Mouse (Mus musculus): ENCODE results near the gene Cdkn1c. TPM values are rescaled to one million over a fixed set of nuclear protein-coding genes. Genes with fewer than 3 reads are reported as not detected.

The Cdkn1c gene
- polyA plus RNA-seq, 1 experiment from 2014 or later: 1,070 TPM

DNA sequence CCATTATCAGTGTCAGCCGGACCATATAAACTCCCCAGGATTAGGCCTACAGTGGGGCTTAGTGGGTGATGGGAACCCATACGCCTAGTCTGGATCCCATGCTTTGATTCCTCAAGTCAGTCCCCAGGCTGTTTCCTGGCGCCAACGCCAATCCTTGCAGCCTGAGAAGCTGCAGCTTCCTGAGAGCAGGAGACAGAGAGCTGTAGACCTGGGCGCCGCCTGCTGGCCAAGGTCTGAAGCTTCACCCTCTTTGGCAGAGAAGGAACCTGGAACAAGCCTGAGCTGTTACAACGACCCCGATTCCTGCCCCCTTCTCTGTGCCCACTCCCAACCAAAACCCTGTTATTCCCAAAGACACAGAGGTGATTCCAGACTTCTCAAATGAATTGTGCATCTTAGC lies 9.1 kb upstream of the Cdkn1c start:
- H3K27me3 ChIP-seq: peaks cover 33% of the 10 kb centered on the region
- no peak for ATAC-seq (ENCODE audit: low FRiP score, low read depth)
- H3K36me3 ChIP-seq: no peaks in the 10 kb centered on the region
- 21% methylated on average over 8 of the region's 8 CpGs for whole genome bisulfite sequencing
- H3K9me3 ChIP-seq: no peaks in the 10 kb centered on the region
- H3K4me2 ChIP-seq (replicated peaks): no peak overlapping the region
- H3K4me3 ChIP-seq: no peak overlapping the region
- H3K4me1 ChIP-seq: peaks cover 29% of the 10 kb centered on the region
- H3K9ac ChIP-seq (replicated peaks): no peak overlapping the region
- no peak overlapping the region for H3K27ac ChIP-seq (replicated peaks)

DNA sequence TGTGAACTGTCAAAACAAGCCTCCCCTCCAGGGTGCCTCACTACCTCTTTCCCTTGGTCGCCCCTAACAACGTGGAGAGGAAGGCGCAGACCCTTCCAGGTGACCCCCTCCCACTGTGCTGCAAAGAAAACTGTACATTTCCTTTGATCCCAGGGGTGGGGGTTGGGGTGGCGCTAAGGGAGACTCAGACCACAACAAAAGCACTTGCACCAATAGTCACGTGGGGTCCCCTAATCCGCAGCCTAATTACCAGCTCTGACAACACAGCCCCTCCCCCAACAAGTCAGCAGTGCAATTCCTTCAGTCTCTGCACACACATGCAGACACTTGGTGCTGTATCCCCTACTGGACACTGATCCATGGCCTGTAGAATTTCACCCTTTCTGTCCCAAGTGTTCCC lies 6.9 kb upstream of the Cdkn1c start:
- Histone ChIP-seq H3K27me3 (peaks cover 45% of the 10 kb centered on the region), H3K4me3 (no peak overlapping the region), H3K4me1 (peaks cover 35% of the 10 kb centered on the region), H3K9me3 (no peaks in the 10 kb centered on the region), H3K9ac (replicated peaks) (no peak overlapping the region), H3K36me3 (no peaks in the 10 kb centered on the region), H3K4me2 (replicated peaks) (peak overlapping the region; percentile 22; the same call in 1 of the 2 replicates), H3K27ac (replicated peaks) (peak overlapping the region; percentile 31; the same call in 1 of the 2 replicates)
- WGBS: 2% methylated on average over 6 of the region's 6 CpGs
- peak; percentile 54 for ATAC-seq (ENCODE audit: low FRiP score, low read depth)

DNA sequence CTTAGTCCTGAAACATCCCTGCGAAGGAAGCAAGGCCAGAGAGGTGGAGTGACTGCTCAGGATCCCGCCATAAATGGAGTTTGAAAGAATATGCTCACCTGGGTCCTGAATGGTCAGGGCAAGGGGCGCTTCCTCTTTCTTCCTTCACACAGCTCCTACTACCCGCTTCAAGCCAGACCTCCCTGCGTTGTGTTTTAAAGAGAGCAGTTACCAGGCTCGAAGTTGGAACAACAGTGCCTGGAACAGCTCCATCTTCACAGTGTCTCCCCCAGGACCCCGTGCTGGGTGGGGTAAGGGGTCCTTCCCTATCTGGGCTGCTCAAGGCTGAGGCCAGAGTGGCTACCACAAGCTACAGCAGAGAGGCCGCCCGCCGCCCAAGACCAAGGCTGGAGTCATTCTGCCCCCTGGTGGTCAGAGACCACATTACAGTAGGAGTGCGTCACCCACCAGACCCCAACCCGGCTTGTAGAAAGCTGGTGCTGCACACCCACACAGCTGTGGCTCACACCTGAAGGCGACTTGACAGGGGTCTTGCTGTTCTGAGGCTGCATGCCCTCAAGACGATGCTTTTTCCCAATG lies 5.3 kb upstream of the Cdkn1c start:
- 0 out of 2 replicates have a peak, but pooled peaks have one; percentile 8 for ATAC-seq (ENCODE audit: low FRiP score, low read depth)

DNA sequence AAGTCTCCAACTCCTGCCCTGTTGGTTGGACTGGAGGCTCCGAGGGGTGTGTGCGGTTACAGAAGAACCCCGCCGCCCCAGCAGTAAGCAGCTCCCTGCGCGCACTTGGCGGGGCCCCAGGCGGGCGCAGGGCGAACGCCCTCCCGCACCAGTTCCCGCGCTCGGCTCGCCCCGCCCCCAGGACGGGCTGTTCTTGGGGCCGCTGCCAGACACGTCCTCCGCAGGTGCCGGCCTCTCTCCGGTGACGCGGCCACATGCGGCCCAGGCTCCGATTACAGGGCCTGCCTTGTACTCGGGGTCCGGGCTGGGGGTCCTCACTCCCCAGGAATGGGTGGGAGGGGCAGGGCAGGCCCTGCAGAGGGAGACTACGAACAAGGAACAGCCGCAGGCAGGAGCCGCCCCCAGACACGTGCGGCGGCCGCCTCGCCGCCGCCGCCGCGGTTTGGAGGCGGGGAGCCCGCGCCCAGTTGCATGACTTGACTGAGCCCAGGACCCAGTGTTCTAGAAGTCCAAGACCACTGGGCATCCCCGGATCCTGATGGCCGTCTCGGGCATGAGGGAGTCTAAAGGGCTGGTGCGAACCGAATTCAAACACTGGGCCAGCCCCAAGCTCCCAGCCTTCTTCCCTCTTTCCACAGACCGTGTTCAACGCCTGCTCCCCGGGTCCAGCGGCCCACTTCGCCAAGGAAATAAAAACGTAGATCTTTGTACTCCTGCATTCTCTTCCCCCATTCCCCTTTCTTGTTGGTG lies 4.1 kb upstream of the Cdkn1c start:
- H3K4me1 ChIP-seq: peaks cover 38% of the 10 kb centered on the region
- H3K9me3 ChIP-seq: peaks cover 14% of the 10 kb centered on the region
- 21% methylated on average over 55 of the region's 56 CpGs for WGBS
- no peak; the same call in 1 of the 2 replicates for ATAC-seq (ENCODE audit: low FRiP score, low read depth)
- H3K27ac ChIP-seq (replicated peaks): no peak overlapping the region
- peak overlapping the region; percentile 62 for H3K4me2 ChIP-seq (replicated peaks)
- peak overlapping the region; percentile 32 for H3K4me3 ChIP-seq
- H3K27me3 ChIP-seq: peaks cover 55% of the 10 kb centered on the region
- peak overlapping the region; percentile 31; the same call in 1 of the 2 replicates for H3K9ac ChIP-seq (replicated peaks)
- no peaks in the 10 kb centered on the region for H3K36me3 ChIP-seq

More for the DNA sequence above, 5.3 kb upstream of the Cdkn1c start:
- WGBS: 37% methylated on average over 14 of the region's 14 CpGs
- no peak overlapping the region for H3K4me3 ChIP-seq
- no peak overlapping the region for H3K9ac ChIP-seq (replicated peaks)
- H3K4me1 ChIP-seq: peaks cover 38% of the 10 kb centered on the region
- H3K36me3 ChIP-seq: no peaks in the 10 kb centered on the region
- H3K9me3 ChIP-seq: peaks cover 2% of the 10 kb centered on the region; the same call in 1 of the 2 replicates
- peaks cover 55% of the 10 kb centered on the region for H3K27me3 ChIP-seq
- no peak overlapping the region for H3K4me2 ChIP-seq (replicated peaks)
- H3K27ac ChIP-seq (replicated peaks): no peak overlapping the region

DNA sequence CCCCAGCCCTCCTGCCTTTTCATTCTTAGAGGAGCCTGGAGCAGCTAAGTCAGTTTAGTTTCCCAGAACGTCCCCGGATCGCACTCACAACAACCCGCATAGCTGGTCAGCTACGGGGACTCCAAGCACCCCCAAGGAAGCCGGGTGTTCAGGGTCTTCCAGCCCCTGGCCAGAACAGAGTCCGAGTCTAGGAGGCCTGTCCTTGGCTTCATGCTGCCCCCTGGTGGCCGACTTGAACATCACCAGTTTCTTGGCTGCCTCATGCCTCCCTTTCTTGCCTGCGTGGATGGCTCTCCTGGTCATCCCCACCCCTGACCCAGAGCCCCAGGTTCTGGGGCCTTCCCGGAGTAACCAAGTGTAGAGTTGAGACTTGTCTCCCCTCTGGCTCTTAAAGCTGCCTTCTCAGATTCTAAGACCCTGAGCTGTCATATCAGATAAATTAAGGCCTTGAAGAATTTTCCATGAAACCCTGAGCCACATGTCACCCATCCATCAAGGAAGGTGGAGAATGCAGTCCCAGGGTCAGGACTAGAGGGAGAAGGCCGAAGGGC lies 3.1 kb upstream of the Cdkn1c start:
- Histone ChIP-seq H3K4me2 (replicated peaks) (no peak overlapping the region), H3K4me1 (peaks cover 35% of the 10 kb centered on the region), H3K36me3 (no peaks in the 10 kb centered on the region), H3K4me3 (no peak overlapping the region), H3K9ac (replicated peaks) (no peak overlapping the region), H3K9me3 (peaks cover 22% of the 10 kb centered on the region), H3K27ac (replicated peaks) (no peak overlapping the region), H3K27me3 (peaks cover 53% of the 10 kb centered on the region)
- no peak for ATAC-seq (ENCODE audit: low FRiP score, low read depth)
- 40% methylated on average over 11 of the region's 11 CpGs for WGBS

DNA sequence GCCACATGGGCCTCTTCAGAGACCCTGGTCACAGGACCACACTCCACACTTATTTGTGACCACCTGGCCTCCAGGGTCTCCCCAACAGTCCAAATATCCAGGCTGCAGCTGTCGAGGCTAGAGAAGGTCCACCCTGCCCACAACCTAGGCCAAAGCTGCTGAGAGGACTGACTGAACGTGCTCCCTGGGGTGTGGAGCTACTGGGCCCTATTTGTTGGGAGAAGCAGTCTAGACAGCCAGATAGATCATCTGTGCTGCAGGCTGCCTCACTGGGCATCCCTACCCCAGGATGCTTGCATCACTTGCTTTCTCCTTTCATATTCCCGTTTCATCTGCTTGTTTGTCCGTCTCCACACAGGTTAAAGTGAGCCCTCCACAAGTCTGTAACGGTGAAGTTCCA lies 1.7 kb upstream of the Cdkn1c start:
- Histone ChIP-seq H3K9ac (replicated peaks) (no peak overlapping the region), H3K9me3 (peaks cover 22% of the 10 kb centered on the region), H3K4me3 (no peak overlapping the region), H3K27ac (replicated peaks) (peak overlapping the region; percentile 49; the same call in 1 of the 2 replicates), H3K27me3 (peaks cover 48% of the 10 kb centered on the region), H3K4me2 (replicated peaks) (no peak overlapping the region), H3K4me1 (peaks cover 26% of the 10 kb centered on the region), H3K36me3 (no peaks in the 10 kb centered on the region)
- ATAC-seq (ENCODE audit: low FRiP score, low read depth): no peak
- WGBS: 74% methylated on average over 5 of the region's 5 CpGs

GRCm38 (mm10) chr7:143461920-143462319 lies 1.1 kb upstream of the Cdkn1c start:
- no peak overlapping the region for H3K9ac ChIP-seq (replicated peaks)
- peak overlapping the region; percentile 43; the same call in 1 of the 2 replicates for H3K4me2 ChIP-seq (replicated peaks)
- H3K9me3 ChIP-seq: peaks cover 22% of the 10 kb centered on the region
- no peaks in the 10 kb centered on the region for H3K36me3 ChIP-seq
- peaks cover 48% of the 10 kb centered on the region for H3K27me3 ChIP-seq
- WGBS: 46% methylated on average over 11 of the region's 11 CpGs
- peaks cover 20% of the 10 kb centered on the region for H3K4me1 ChIP-seq
- peak overlapping the region; percentile 72 for H3K27ac ChIP-seq (replicated peaks)
- ATAC-seq (ENCODE audit: low FRiP score, low read depth): no peak
- H3K4me3 ChIP-seq: 0 out of 2 replicates have a peak overlapping the region, but pooled peaks have one; percentile 23

- Histone ChIP-seq H3K4me2 (replicated peaks) (peak overlapping the region; percentile 43), H3K4me3 (peak overlapping the region; percentile 23), H3K27me3 (peaks cover 46% of the 10 kb centered on the region), H3K27ac (replicated peaks) (peak overlapping the region; percentile 72), H3K9ac (replicated peaks) (no peak overlapping the region), H3K4me1 (peaks cover 15% of the 10 kb centered on the region; the same call in 1 of the 2 replicates), H3K9me3 (peaks cover 22% of the 10 kb centered on the region), H3K36me3 (no peaks in the 10 kb centered on the region)
- WGBS: 38% methylated on average over 19 of the region's 32 CpGs
- peak; percentile 52 for ATAC-seq (ENCODE audit: low FRiP score, low read depth)
Observed at GRCm38 (mm10) chr7:143461294-143461870, 532 bp upstream of the Cdkn1c start.

DNA sequence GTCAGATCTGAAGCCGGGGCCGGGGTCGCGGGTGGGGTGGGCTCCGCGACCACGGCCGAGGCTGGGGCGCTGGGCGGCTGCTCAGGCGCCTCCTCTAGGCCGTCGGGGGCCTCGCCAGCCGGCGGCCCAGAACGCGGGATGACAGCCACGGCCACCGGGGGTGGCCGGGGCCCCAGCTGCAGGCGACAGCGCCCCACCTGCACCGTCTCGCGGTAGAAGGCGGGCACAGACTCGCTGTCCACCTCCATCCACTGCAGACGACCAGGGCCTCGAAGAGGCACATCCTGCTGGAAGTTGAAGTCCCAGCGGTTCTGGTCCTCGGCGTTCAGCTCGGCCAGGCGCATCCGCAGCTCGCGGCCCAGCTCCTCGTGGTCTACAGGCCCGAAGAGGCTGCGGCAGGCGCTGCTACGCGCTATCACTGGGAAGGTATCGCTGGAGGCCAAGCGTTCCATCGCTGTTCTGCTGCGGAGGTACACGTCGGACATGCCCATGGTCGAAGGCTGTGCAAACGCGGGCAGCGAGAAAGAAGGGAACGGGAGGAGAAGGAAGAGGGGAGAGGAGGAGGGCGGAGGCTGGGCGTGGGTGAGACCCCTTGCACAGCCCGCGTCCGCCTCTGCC lies 524 bp downstream of the Cdkn1c start:
- peak overlapping the region; percentile 73 for H3K9ac ChIP-seq (replicated peaks)
- peak overlapping the region; percentile 51 for H3K4me2 ChIP-seq (replicated peaks)
- peaks cover 22% of the 10 kb centered on the region for H3K9me3 ChIP-seq
- H3K27me3 ChIP-seq: peaks cover 38% of the 10 kb centered on the region
- WGBS: 41% methylated on average over 42 of the region's 60 CpGs
- H3K4me3 ChIP-seq: peak overlapping the region; percentile 67
- no peaks in the 10 kb centered on the region for H3K36me3 ChIP-seq
- 0 out of 2 replicates have a peak, but pooled peaks have one; percentile 1 for ATAC-seq (ENCODE audit: low FRiP score, low read depth)
- H3K4me1 ChIP-seq: peaks cover 14% of the 10 kb centered on the region; the same call in 1 of the 2 replicates
- H3K27ac ChIP-seq (replicated peaks): peak overlapping the region; percentile 83

GRCm38 (mm10) chr7:143459332-143460211 lies 1.3 kb downstream of the Cdkn1c start:
- H3K9ac ChIP-seq (replicated peaks): peak overlapping the region; percentile 73
- H3K4me3 ChIP-seq: peak overlapping the region; percentile 67
- 33% methylated on average over 80 of the region's 100 CpGs for WGBS
- peak overlapping the region; percentile 83 for H3K27ac ChIP-seq (replicated peaks)
- H3K4me2 ChIP-seq (replicated peaks): peak overlapping the region; percentile 51
- peaks cover 22% of the 10 kb centered on the region for H3K9me3 ChIP-seq
- H3K27me3 ChIP-seq: peaks cover 30% of the 10 kb centered on the region
- peaks cover 8% of the 10 kb centered on the region; the same call in 1 of the 2 replicates for H3K4me1 ChIP-seq
- peak; percentile 11; the same call in 1 of the 2 replicates for ATAC-seq (ENCODE audit: low FRiP score, low read depth)
- no peaks in the 10 kb centered on the region for H3K36me3 ChIP-seq

Measured in midbrain, embryonic 12.5 days (tissue).